Mouse (Mus musculus): ENCODE results near the gene Cpsf3. TPM values are rescaled to one million over a fixed set of nuclear protein-coding genes. Genes with fewer than 3 reads are reported as not detected.

Cpsf3 gene
- total RNA-seq (2023), result 80.5 TPM

GRCm38 (mm10) chr12:21284761-21285441, at the start of gene Cpsf3:
TSS of gene Cpsf3 (plus strand) at chr12:21285391.

GRCm38 (mm10) chr12:21286243-21286622, 1.0 kb downstream of the Cpsf3 start, which contains the start of gene Itgb1bp1:
TSS of gene Itgb1bp1 (minus strand) at chr12:21286284.

GRCm38 (mm10) chr12:21315923-21316868, 31.0 kb downstream of the Cpsf3 start, which contains the start of gene Iah1:
TSS of gene Iah1 (plus strand) at chr12:21316389.

Other genes starting within 250 kb of the Cpsf3 start
- gene Itgb1bp1, start 893 bp downstream of the Cpsf3 start, total RNA-seq (2023), result 46.4 TPM
- gene Iah1, start 31.0 kb downstream of the Cpsf3 start, total RNA-seq (2023), result 22.9 TPM
- 67.4 TPM for gene Adam17, start 88.2 kb downstream of the Cpsf3 start, total RNA-seq (2023)
- 132 TPM for gene Ywhaq, start 132.2 kb downstream of the Cpsf3 start, total RNA-seq (2023)